Mouse (Mus musculus): ENCODE results near the gene Frat2.

DNA sequence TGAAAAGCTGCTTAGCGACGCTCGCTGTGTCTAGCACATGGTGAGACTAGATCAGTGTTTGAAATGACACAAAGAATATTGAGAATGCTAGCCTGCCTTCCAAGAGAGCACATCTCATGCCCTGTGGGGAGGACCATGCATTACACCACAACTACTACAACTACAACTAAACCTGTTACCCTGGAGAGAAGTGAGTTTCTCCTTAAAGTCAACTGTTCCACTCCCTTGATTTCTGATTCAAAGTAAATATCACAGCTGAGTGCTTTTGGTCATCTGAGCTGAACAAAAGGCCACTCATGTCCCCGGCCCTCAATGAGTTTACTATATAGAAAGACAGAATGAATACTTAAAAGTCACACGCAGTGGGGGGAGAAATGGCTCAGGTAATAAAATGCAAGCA, 37.9 kb downstream of the Frat2 start:
- TF ChIP-seq GATA1 (IDR thresholded peaks at IDR 0.05; ENCODE audit: borderline replicate concordance, low read length) (no peak), FLI1 (IDR thresholded peaks at IDR 0.05; ENCODE audit: low read length) (no peak)

Data from megakaryocyte, embryonic 14.5 days (primary cell).